Mouse (Mus musculus) common myeloid progenitor, adult 5-6 weeks (primary cell): ENCODE data around the gene Pwp1. TPM values are rescaled to one million over a fixed set of nuclear protein-coding genes. Genes with fewer than 3 reads are reported as not detected.

Source experiments
- total RNA-seq: library from RNA; stranded (forward); fragments of 200-1000, 187-1606 nt; gene quantifications from 2 replicates; pipeline ENCODE4 v1.2.3, GENCODE M21; 2017

Gene Pwp1
- total RNA-seq, 1 experiment from 2014 or later: 72.7 TPM

Other genes starting within 250 kb of the Pwp1 start
- gene Prdm4, start 87.6 kb downstream of the Pwp1 start, total RNA-seq: 32.5 and 37.2 TPM in 2 replicates
- not detected in 2 replicates for gene Ascl4, start 98.2 kb downstream of the Pwp1 start, total RNA-seq
- gene Rtcb, start 128.3 kb downstream of the Pwp1 start, total RNA-seq: 176 and 191 TPM in 2 replicates
- gene Bpifc, start 182.4 kb downstream of the Pwp1 start, total RNA-seq: 3.4 and 5.7 TPM in 2 replicates
- 26.0 and 38.1 TPM in 2 replicates for gene Fbxo7, start 192.5 kb downstream of the Pwp1 start, total RNA-seq